Mouse (Mus musculus): Measurements from ENCODE around the gene Kcnd3.

Gene Kcnd3

GRCm38 (mm10) chr3:105590056-105590672 is 138.0 kb downstream of the Kcnd3 start:
- no peak for DNase-seq (ENCODE audit: low read depth)

- DNase-seq (ENCODE audit: low read depth): no peak
These were observed 139.6 kb downstream of the Kcnd3 start for GRCm38 (mm10) chr3:105591766-105592165.

- no peak for DNase-seq (ENCODE audit: low read depth)
These were observed 140.1 kb downstream of the Kcnd3 start for GRCm38 (mm10) chr3:105592246-105592645.

GRCm38 (mm10) chr3:105600483-105600882 is 148.4 kb downstream of the Kcnd3 start:
- DNase-seq (ENCODE audit: low read depth): no peak

GRCm38 (mm10) chr3:105602966-105603365 is 150.8 kb downstream of the Kcnd3 start:
- no peak for DNase-seq (ENCODE audit: low read depth)

GRCm38 (mm10) chr3:105605726-105606125 is 153.6 kb downstream of the Kcnd3 start:
- DNase-seq (ENCODE audit: low read depth): no peak

- DNase-seq (ENCODE audit: low read depth): no peak
These were observed 156.7 kb downstream of the Kcnd3 start for GRCm38 (mm10) chr3:105608857-105609256.

GRCm38 (mm10) chr3:105611531-105612422 is 159.6 kb downstream of the Kcnd3 start:
- DNase-seq (ENCODE audit: low read depth): no peak

GRCm38 (mm10) chr3:105612423-105612814 is 160.3 kb downstream of the Kcnd3 start:
- no peak for DNase-seq (ENCODE audit: low read depth)

- no peak for DNase-seq (ENCODE audit: low read depth)
These were observed 165.0 kb downstream of the Kcnd3 start for GRCm38 (mm10) chr3:105616861-105617743.

GRCm38 (mm10) chr3:105621154-105621553 is 169.0 kb downstream of the Kcnd3 start:
- DNase-seq (ENCODE audit: low read depth): no peak

- DNase-seq (ENCODE audit: low read depth): no peak
These were observed 171.0 kb downstream of the Kcnd3 start for GRCm38 (mm10) chr3:105623137-105623536.

GRCm38 (mm10) chr3:105625961-105626360 is 173.8 kb downstream of the Kcnd3 start:
- no peak for DNase-seq (ENCODE audit: low read depth)

- no peak for DNase-seq (ENCODE audit: low read depth)
These were observed 175.1 kb downstream of the Kcnd3 start for GRCm38 (mm10) chr3:105627258-105627657.

- DNase-seq (ENCODE audit: low read depth): no peak
These were observed 180.2 kb downstream of the Kcnd3 start for GRCm38 (mm10) chr3:105632296-105632695.

GRCm38 (mm10) chr3:105633021-105633420 is 180.9 kb downstream of the Kcnd3 start:
- DNase-seq (ENCODE audit: low read depth): no peak

- no peak for DNase-seq (ENCODE audit: low read depth)
These were observed 190.1 kb downstream of the Kcnd3 start for GRCm38 (mm10) chr3:105642186-105642585.

GRCm38 (mm10) chr3:105643566-105643965 is 191.4 kb downstream of the Kcnd3 start:
- DNase-seq (ENCODE audit: low read depth): no peak

GRCm38 (mm10) chr3:105648889-105649567 is 196.9 kb downstream of the Kcnd3 start:
- no peak for DNase-seq (ENCODE audit: low read depth)

- no peak for DNase-seq (ENCODE audit: low read depth)
These were observed 201.6 kb downstream of the Kcnd3 start for GRCm38 (mm10) chr3:105653544-105654380.
